Mouse (Mus musculus) left cerebral cortex, postnatal 25 days (tissue): ENCODE measurements around the gene Gm44596. TPM values are rescaled to one million over a fixed set of nuclear protein-coding genes. Genes with fewer than 3 reads are reported as not detected.
"Not testable (repeated sequence)": the region's sequence is repeated elsewhere in the genome, so short reads cannot be mapped to it uniquely, and the experiment has no call there.

Source experiments
- DNase-seq, 2 experiments: peaks; one replicate each; pipeline ENCODE4 v3.0.0; 2022; ENCODE audit warnings: low spot score in 2 of 2, mixed read lengths in 1 of 2
- intact Hi-C: fragments of 180-260 bp; cut with DNase I; formaldehyde crosslinking; loops from one replicate; pipeline ENCODE4 v1.15.1; 2025
- total RNA-seq, 2 experiments: library from RNA; stranded (reverse); gene quantifications; 2 replicates each; pipeline ENCODE4 v1.2.3; 2021

The Gm44596 gene
- total RNA-seq, 2 experiments from 2014 or later = not detected

GRCm38 (mm10) chr6:128376371-128377085 lies 1.2 kb downstream of the Gm44596 start:
- intact Hi-C loops = no loop called here
- DNase-seq = no peak

GRCm38 (mm10) chr6:128379636-128380035 lies 4.3 kb downstream of the Gm44596 start:
- intact Hi-C loops = no loop called here
- no peak for DNase-seq

- DNase-seq, intact Hi-C loops: not testable (repeated sequence)
These were observed 5.4 kb downstream of the Gm44596 start for GRCm38 (mm10) chr6:128380594-128381167.

GRCm38 (mm10) chr6:128381254-128381653 lies 6.0 kb downstream of the Gm44596 start:
- intact Hi-C loops = no loop called here
- DNase-seq = no peak

GRCm38 (mm10) chr6:128383752-128384151 lies 8.4 kb downstream of the Gm44596 start:
- DNase-seq = no peak
- intact Hi-C loops = no loop called here

DNA sequence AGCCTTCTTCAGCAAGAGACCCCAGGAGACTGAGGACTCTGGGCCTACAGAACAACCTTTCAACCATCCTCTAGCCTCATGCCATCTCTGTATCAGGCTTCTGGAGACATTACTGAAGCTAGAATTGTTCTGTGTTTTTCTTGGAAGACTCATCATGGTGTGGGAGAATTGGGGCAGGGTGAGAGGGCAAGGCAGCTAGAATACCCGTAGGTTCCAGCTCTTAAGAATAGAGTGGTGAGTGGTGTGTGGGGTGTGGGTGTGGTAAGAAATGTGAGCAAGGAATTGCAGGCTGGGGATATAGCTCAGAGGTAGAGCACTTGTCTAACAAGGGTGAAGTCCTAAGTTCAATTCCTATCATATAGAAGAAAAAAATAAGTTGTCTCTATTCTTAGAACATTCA lies 9.7 kb downstream of the Gm44596 start:
- intact Hi-C loops = no loop called here
- no peak for DNase-seq

GRCm38 (mm10) chr6:128389185-128389584 lies 13.9 kb downstream of the Gm44596 start:
- no peak for DNase-seq
- intact Hi-C loops = no loop called here

DNA sequence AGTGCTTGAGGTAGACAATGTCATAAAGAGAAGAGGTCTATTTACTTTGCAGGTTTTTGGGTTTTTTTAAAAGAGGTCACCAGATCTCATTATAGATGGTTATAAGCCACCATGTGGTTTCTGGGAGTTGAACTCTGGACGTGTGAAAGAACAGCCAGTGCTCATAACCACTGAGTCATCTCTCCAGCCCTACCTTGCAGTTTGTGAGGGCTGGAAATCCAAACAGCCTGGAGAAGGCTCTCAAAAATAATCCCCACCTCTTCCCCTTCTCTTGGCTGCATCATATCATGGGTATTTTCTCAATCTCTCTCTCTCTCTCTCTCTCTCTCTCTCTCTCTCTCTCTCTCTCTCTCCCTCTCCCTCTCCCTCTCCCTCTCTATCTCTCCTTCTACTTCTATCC lies 15.4 kb downstream of the Gm44596 start:
- intact Hi-C loops = no loop called here
- DNase-seq = no peak

DNA sequence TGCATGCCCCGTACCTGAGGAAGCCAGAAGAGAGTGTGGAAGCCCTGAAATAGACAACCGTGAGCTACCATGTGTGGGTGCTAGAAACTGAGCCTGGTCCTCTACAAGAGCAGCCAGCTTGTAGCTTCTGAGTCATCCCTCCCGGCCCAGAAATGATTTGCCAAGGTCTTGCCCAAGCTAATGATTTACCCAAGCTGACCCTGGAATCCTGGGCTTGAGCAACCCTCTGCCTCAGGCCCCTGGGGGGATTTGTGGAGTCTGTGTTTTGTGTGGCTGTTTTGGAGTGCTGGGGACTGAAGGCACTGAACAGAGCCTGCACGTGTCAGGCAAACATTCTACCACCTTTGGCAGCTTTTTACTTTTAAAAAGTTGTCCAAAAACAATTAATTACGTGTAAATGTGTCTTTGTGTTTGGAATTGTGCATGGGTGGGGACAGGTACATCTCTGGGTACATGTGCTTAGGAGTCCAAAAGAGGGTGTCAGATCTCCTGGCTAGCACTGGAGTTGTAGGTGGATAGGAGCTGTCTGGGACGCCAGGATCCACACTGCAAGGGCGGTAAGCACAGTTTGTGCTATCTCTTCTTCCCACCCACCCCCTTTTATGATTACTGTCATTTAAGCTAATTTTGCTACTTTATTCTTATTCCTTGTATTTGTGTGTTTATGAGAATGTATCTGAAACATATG lies 22.4 kb downstream of the Gm44596 start:
- no peak for DNase-seq
- intact Hi-C loops = no loop called here

DNA sequence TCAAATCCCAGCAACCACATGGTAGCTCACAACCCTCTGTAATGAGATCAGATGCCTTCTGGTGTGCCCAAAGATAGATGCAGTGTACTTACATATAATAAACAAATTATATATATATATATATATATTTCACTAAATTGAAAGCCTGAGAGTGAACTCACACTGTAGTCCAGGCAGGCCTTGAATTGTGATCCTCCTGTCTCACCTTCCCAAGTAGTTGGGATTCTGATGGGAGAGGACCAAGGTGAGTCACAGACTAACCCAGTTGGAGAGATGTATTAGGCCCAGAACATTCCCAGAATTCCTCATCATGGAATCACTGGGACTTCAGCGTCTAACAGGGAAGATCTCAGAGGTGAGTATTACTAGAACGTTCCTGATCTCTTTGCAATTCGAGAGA lies 23.7 kb downstream of the Gm44596 start, which contains the start of gene Nrip2:
Gene Nrip2, plus strand, starts transcription at position 301 of the 400 bp plus-strand sequence.
- intact Hi-C loops = no loop called here
- DNase-seq = no peak

DNA sequence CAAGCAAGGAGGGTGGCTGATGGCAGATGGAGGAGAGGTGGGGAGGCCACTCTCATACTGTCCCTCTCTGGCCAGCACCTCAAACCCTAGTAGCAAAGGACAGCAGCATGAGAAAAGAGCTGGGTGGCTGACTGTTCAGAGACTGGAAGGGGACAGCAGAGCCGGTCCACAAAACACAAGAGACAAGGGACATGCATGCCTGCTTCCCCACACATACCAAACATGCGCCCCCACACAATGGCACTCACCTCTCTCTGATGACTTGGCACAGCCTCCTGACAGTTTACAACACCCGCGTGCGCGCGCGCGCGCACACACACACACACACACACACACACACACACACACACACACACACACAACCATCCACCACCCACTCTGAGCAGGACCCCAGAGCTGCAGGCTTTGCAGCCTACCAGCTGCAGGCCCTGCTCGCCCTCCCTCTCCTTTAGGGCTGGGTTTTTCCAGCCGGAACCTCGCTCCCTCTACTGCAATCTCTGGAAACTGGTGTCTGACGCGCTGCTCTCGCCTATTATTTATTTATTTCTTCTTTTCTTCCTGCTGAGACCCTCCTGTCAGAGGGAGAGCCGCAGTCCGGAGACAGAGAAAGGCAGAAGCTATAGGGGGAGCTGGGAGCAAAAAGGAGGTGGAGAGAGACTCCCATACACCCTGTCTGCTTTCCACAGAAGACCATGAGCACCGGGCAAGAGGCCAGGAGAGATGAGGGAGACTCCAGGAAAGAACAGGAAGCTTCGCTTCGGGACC lies 24.3 kb downstream of the Gm44596 start:
- intact Hi-C loops = no loop called here
- DNase-seq = peak; percentile 34 to 46

- intact Hi-C loops = no loop called here
These were observed 29.4 kb downstream of the Gm44596 start for GRCm38 (mm10) chr6:128404708-128405107.

GRCm38 (mm10) chr6:128408544-128409125 lies 33.3 kb downstream of the Gm44596 start:
- DNase-seq = no peak
- intact Hi-C loops = no loop called here

More at GRCm38 (mm10) chr6:128404708-128405107, 29.4 kb downstream of the Gm44596 start:
- DNase-seq = no peak

DNA sequence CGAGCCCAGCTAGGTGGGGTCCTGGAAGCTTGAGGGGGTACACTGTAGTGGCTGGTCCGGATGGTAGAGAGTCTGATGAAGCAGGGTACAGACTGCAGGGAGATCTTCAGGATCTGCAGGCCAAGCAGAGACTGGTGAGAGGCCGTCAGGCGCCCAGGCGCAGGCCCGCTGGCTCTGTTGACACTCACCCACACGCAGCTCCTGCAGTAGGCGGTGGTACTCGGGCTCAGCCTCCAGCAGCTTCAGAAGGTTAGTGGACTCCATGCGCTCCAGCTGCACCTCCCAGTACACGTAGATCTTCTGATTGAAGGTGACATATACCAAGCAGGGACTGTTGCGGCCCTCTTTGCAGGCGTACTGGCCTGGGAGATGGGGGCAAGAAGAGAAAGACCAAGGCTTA lies 35.0 kb downstream of the Gm44596 start:
- intact Hi-C loops = loop anchor here (5.0 kb wide), 3 partner anchors 48 to 178 kb away; partner anchors contain the start of genes Foxm1 and Rhno1
- DNase-seq = peak in 1 of 2 experiments; percentile 32

- DNase-seq = peak; percentile 86 to 89
- intact Hi-C loops = loop anchor here (5.0 kb wide), 3 partner anchors 49 to 179 kb away; partner anchors contain the start of genes Foxm1 and Rhno1
These were observed 35.8 kb downstream of the Gm44596 start for GRCm38 (mm10) chr6:128411115-128411514.

DNA sequence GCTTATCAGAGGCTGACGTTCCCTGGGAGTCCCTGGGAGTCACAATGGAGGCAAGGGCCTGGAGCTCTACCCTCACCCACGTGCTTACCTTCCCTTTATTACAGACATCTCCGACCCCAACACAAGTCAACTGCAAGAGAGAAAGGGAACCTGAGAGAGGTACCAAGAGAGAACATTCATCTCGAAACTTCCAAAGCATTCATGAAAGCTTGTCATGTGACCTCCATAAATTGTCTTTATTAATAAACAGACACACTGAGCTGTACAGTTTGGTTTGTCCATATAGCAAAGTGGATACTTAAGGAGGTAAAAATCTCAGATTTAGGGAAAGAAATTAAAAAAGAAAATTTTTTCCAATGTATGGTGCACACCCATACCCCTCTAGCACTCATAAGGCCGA lies 40.9 kb downstream of the Gm44596 start:
- intact Hi-C loops = no loop called here
- no peak for DNase-seq

GRCm38 (mm10) chr6:128418076-128418475 lies 42.8 kb downstream of the Gm44596 start:
- intact Hi-C loops = no loop called here

GRCm38 (mm10) chr6:128421036-128421435 lies 45.7 kb downstream of the Gm44596 start:
- intact Hi-C loops = no loop called here
- DNase-seq = peak; percentile 40 to 77

More at GRCm38 (mm10) chr6:128418076-128418475, 42.8 kb downstream of the Gm44596 start:
- DNase-seq = no peak

- intact Hi-C loops = no loop called here
- no peak for DNase-seq
These were observed 46.2 kb downstream of the Gm44596 start for GRCm38 (mm10) chr6:128421480-128421879.
